Comparison of ENCODE assay signal across 16 mouse cellular contexts in genomic region chr8:93919916-93920589, GRCm38 (mm10).
A peak's percentile ranks its signal among the peaks of the same experiment; 100 is the strongest.
DNase-seq lines count a peak whose midpoint lies in the region; ATAC-seq and TF ChIP-seq lines count a peak whose summit lies in the region.
"Had no signal": no experiment of that assay in that cellular context is flagged by ENCODE, and none has a peak within 500 bp of the region (broad histone marks: within the 10 kb centered on the region; RNA-seq: fewer than 3 reads in every experiment).

No protein-coding gene starts in this region.

- WGBS in forebrain, postnatal 0 days: 22% methylated on average over 12 of the region's 12 CpGs
- 37% methylated on average over 12 of the region's 12 CpGs for WGBS in midbrain, embryonic 16.5 days

- no peak overlapping the region for H3K4me2 ChIP-seq in forebrain, postnatal 0 days (ENCODE audit: low read depth)
- H3K4me2 ChIP-seq in midbrain, embryonic 16.5 days (ENCODE audit: low read length): no peak overlapping the region

- peak; percentile 75 for DNase-seq in layer of hippocampus, adult 9-11 months
- no peak for DNase-seq in layer of hippocampus, adult 18-20 months (ENCODE audit: low spot score in 2 of 2)
- peak; percentile 82 for DNase-seq in cerebellum, adult 9-11 months
- DNase-seq in forebrain, postnatal 0 days: peak; percentile 55
- no peak for DNase-seq in spleen, postnatal 36 days (ENCODE audit: low spot score in 2 of 2)
- no peak for DNase-seq in heart, postnatal 10 days
- DNase-seq: adrenal gland, postnatal 10 days; heart, postnatal 4 days; lung, adult 18-20 months; thymus, postnatal 36 days had no signal

- peaks cover 41% of the 10 kb centered on the region for H3K4me1 ChIP-seq in forebrain, postnatal 0 days (ENCODE audit: insufficient read depth)
- peaks cover 50% of the 10 kb centered on the region for H3K4me1 ChIP-seq in midbrain, embryonic 16.5 days (ENCODE audit: control insufficient read depth, insufficient read depth, low read length)

- H3K36me3 ChIP-seq in forebrain, postnatal 0 days (ENCODE audit: insufficient read depth): no peaks in the 10 kb centered on the region
- no peaks in the 10 kb centered on the region for H3K36me3 ChIP-seq in midbrain, embryonic 16.5 days (ENCODE audit: control insufficient read depth, insufficient read depth, low read length)

- TF ChIP-seq CTCF in forebrain, postnatal 0 days (IDR thresholded peaks at IDR 0.05; ENCODE audit: low read depth): no peak

- no peak overlapping the region for H3K4me3 ChIP-seq in forebrain, postnatal 0 days (ENCODE audit: low read depth, low read length)
- H3K4me3 ChIP-seq in midbrain, embryonic 16.5 days (ENCODE audit: low read depth, low read length): no peak overlapping the region
- H3K4me3 ChIP-seq: erythroblast, embryonic 14.5 days; megakaryocyte, embryonic 14.5 days had no signal

- ATAC-seq in forebrain, postnatal 0 days: no peak
- ATAC-seq in midbrain, embryonic 16.5 days: no peak
- no peak for ATAC-seq in megakaryocyte-erythroid progenitor cell, adult 5-6 weeks (replicated peaks; ENCODE audit: low FRiP score, low TSS enrichment, poor library complexity, severe bottlenecking)
- ATAC-seq: Patski had no signal

- no peak overlapping the region for H3K9ac ChIP-seq in forebrain, postnatal 0 days
- H3K9ac ChIP-seq in midbrain, embryonic 16.5 days (ENCODE audit: low read depth, low read length): no peak overlapping the region

- H3K9me3 ChIP-seq in forebrain, postnatal 0 days (ENCODE audit: low read length): no peaks in the 10 kb centered on the region
- H3K9me3 ChIP-seq in midbrain, embryonic 16.5 days (replicated peaks; ENCODE audit: control insufficient read depth, low read length, poor library complexity, severe bottlenecking): no peaks in the 10 kb centered on the region
- H3K9me3 ChIP-seq: megakaryocyte, embryonic 14.5 days had no signal

- no peak overlapping the region for H3K27ac ChIP-seq in forebrain, postnatal 0 days (ENCODE audit: low read depth, low read length)
- H3K27ac ChIP-seq in midbrain, embryonic 16.5 days (ENCODE audit: low read length): peak overlapping the region; percentile 89
- H3K27ac ChIP-seq: kidney, postnatal 0 days had no signal

- intact Hi-C loops in heart, postnatal 10 days (cut with DNase I): no loop called here

- H3K27me3 ChIP-seq in forebrain, postnatal 0 days (ENCODE audit: insufficient read depth, low read length): no peaks in the 10 kb centered on the region
- H3K27me3 ChIP-seq in midbrain, embryonic 16.5 days (ENCODE audit: control insufficient read depth, insufficient read depth, low read depth, low read length): no peaks in the 10 kb centered on the region
- H3K27me3 ChIP-seq: Patski had no signal

Comparison
In these comparisons a context has a peak if more than half of its experiments do, and no peak if none do; other contexts are left out.
1. DNase-seq: peak in layer of hippocampus, adult 9-11 months (single experiment), cerebellum, adult 9-11 months (single experiment) and forebrain, postnatal 0 days (single experiment); none in layer of hippocampus, adult 18-20 months (0 of 2), spleen, postnatal 36 days (0 of 2) and heart, postnatal 10 days (0 of 2).